Mouse (Mus musculus): Measurements from ENCODE around the gene Aurkb.
"Not testable (repeated sequence)": the region's sequence is repeated elsewhere in the genome, so short reads cannot be mapped to it uniquely, and the experiment has no call there.

The Aurkb gene

DNA sequence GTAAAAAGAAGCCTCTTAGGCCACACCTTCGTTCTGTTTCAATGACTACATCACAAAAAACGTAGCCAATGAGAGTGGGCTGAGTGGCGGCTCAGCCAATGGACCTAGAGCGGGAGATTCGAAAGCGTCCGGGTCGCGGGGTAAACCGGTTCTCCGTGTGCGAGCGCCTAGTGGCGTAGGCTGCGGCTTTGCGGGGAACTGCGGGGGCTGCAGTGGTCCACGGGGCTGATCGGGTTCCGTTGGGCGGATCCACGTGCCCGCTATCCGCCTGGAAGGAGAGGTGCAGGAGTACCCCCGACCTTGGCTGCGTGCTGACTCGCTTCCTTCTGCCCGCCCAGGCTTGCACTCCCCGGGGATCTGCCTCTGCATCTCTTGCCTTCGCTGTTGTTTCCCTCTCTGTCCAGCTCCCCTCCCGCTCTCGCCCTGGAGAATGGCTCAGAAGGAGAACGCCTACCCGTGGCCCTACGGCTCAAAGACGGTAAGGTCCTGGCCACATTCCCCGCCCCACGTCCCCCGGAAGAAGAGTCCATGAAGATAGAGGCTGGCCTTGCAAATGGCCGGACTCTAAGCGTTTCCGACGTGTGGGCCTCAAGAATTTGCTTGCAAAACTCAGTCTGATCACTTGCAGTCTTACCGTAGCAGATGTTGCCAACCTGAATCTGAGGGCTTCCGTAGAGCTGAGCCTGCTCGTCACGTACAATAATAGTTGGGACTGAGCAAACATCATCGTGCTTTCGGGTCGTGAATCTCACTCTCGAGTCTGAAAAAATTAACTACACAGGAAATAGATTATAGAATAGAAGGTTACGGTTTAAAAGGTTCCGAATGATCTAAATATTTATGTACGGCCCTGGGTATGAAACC lies at the start of gene Aurkb:
TSS of gene Aurkb (plus strand) at position 117 of the 864 bp plus-strand sequence.
- in situ Hi-C loops (cut with MboI; ENCODE audit: low sequenced_read_pairs), result no loop called here

DNA sequence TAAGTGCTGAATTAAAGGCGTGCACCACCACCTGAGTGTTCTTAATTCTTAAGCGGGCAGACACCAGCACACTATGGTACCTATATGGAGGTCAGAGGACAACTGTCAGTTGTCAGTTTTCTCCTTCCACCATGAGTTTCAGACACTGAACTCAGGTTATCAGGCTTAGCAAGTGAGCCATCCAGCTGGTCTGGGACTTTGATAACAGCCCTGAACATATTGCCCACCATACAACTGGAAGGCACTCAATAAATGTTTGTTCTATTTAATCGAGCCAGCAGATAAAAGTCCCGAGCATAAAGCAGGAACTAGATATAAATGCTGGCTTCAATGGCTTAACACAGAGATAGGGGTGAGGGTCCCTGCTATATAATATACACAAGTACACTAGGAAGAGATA lies 48.4 kb upstream of the Aurkb start:
- in situ Hi-C loops (cut with MboI; ENCODE audit: low sequenced_read_pairs), result no loop called here

DNA sequence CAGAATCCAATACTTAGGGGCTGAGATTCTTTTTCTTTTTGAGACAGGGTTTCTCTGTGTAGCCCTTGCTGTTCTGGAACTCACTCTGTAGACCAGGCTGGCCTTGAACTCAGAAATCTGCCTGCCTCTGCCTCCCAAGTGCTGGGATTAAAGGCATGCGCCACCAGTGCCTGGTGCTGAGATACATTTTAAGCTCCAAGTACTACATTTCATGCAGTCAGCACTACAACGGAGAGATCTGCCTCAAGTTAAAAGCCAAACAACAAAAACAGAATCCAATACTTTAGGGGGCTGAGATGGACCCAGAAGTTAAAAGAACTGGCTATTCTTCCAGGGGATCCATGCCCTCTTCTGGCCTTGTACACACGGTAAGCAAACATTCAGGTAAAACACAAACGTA lies 42.7 kb upstream of the Aurkb start:
- in situ Hi-C loops (cut with MboI; ENCODE audit: low sequenced_read_pairs), result not testable (repeated sequence)

GRCm38 (mm10) chr11:69003592-69003991 lies 41.9 kb upstream of the Aurkb start:
- in situ Hi-C loops (cut with MboI; ENCODE audit: low sequenced_read_pairs), result no loop called here

DNA sequence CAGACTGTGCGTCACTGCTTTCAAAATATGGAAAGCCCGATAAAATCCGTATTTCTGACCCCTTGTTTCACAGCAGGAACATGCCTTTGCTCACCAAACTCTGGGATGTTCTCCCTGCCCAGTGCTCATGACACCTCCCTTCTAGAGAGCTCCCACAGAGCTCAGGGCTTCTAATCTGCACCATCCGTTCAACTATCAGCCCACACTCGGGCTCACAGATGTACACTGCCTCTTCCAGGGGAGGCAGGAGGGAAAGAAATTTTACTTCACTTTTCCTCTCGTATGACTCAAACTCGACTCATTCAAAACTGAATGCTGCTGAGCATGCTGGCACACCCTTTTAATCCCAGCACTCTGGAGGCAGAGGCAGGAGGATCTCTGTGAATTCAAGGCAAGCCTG lies 40.3 kb upstream of the Aurkb start:
- in situ Hi-C loops (cut with MboI; ENCODE audit: low sequenced_read_pairs), result no loop called here

- in situ Hi-C loops (cut with MboI; ENCODE audit: low sequenced_read_pairs), result not testable (repeated sequence)
These were observed 38.9 kb upstream of the Aurkb start for GRCm38 (mm10) chr11:69006575-69006974.

DNA sequence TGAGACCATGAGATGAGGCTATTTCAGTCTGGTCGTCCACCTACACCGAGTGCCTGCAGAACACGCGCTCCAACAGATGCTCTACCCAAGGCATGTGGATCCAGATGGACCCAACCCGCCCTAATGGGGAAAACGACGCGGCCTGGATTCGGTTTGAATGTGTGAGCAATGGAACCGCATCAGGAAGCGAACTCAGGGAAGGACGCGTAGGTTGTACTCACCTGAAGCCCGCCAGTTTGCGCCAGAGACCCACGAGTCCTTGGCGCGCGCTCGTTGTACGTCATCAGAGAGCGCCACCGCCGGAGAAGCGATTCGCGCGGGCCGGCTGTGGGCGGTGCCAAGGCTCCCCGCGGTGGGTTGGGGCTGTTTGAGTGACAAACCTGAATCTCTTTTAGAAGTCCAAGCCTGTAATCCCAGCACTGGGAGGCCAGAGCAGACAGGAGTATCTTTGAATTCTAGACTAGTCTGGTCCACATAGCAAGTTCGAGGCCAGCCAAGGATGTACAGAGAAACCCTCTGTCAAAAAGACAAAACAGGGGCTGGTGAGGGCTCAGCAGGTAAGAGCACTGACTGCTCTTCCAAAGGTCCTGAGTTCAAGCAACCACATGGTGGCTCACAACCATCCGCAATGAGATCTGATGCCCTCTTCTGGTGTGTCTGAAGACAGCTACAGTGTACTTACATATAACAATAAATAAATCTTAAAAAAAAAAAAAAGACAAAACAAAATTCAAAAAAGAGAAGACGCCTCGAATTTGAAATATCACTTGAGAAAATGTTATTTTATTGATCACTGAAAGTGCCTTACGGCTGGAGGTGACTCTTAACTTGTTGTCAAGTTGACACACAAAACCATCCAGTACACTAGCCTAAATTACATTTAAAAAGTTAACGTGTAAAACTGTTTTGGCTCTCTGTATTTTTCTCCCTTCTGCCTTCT lies 37.0 kb upstream of the Aurkb start, which contains the start of gene Pfas:
TSS of gene Pfas (minus strand) at position 279 of the 940 bp plus-strand sequence.
- in situ Hi-C loops (cut with MboI; ENCODE audit: low sequenced_read_pairs), result no loop called here

GRCm38 (mm10) chr11:69009508-69009907 lies 35.9 kb upstream of the Aurkb start:
- in situ Hi-C loops (cut with MboI; ENCODE audit: low sequenced_read_pairs), result no loop called here

DNA sequence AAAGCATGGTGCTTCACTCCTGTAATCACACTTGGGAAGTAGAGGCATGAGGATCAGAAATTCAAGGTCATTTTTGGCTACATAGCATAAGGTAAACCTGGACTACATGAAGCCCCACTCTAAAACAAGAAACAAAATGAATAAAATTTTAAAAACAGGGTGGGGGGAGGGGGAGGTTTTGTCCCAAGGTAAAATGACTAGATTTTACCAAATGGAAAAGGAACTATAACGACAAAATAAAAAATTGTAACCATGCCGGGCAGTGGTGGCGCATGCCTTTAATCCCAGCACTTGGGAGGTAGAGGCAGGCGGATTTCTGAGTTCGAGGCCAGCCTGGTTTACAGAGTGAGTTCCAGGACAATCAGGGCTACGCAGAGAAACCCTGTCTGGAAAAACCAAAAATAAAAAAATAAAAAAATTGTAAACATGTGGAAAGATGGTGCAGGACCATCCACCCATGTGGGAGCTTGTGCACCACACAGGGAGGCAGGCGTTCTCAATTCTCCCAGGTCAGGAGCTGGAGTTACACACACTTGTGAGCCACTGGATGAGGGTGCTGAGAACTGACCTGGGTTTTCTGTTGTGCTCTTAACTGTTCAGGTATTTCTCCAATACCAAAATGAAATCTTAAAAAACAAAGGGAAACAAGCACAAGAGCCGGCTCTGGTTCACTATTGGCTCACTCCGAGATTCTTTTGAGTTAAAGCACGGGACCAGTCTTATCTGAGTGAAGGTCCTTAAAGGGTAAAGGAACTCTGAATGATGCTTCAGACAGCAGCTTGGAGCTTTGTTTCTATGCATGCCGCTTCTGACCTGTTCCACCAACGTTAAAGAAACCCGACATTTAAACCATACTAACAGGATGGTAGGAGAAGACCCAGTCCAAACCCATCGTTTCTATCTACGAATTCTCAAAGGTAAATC lies 34.8 kb upstream of the Aurkb start:
- in situ Hi-C loops (cut with MboI; ENCODE audit: low sequenced_read_pairs), result no loop called here

DNA sequence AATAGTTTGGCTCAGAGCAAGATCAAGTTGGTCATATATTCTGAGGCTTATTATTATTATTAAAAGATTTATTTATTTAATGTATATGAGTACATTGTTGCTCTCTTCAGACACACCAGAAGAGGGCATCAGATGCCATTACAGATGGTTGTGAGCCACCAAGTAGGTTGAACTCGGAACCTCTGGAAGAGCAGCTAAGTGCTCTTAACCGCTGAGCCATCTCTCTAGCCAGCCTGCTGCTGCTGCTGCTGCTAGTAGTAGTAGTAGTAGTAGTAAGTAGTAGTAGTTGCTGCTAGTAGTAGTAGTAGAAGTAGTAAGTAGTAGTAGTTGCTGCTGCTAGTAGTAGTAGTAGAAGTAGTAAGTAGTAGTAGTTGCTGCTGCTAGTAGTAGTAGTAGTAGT lies 34.0 kb upstream of the Aurkb start:
- in situ Hi-C loops (cut with MboI; ENCODE audit: low sequenced_read_pairs), result not testable (repeated sequence)

GRCm38 (mm10) chr11:69012071-69012601 lies 33.3 kb upstream of the Aurkb start:
- in situ Hi-C loops (cut with MboI; ENCODE audit: low sequenced_read_pairs), result no loop called here

DNA sequence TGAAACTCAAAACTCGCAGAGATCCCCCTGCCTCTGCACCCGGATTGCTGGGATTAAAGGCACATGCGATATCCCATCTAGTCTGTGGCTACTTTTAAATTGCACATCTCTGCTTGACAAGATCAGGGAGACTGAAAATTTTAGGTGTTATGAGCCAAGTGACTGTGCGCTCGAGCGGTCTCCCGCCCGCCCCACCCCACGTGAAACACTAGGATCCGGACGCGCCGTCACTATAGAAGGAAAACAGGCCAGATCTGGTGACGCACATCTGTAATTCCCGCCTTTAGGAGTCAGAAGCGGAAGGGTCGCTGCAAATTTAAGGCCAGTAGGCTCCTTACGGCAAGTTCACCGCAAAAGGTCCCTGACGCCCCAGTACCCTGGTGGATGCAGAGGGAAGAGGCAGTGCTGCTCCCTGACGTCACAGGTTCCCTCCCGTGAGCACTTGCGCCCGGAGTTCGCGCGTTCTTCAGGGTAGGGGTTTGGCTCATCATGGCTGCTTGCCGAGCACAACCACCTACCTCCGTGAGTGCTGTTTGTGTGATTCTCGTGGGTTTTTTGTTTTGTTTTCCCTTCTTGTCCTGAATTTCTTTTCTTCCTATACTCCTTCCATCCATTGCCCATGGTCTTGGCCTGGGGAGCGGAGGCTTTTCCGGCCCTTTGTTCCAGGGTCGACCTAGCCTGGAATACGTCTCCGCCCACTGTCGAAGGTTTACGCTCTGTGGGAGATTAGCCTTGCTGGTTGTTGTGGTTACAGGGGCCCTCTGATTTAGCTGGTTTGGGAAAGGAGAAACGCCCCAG lies 29.6 kb upstream of the Aurkb start, which contains the start of gene Ctc1:
TSS of gene Ctc1 (plus strand) at position 268 of the 798 bp plus-strand sequence.
- in situ Hi-C loops (cut with MboI; ENCODE audit: low sequenced_read_pairs), result no loop called here

GRCm38 (mm10) chr11:69016755-69017154 lies 28.7 kb upstream of the Aurkb start:
- in situ Hi-C loops (cut with MboI; ENCODE audit: low sequenced_read_pairs), result no loop called here

GRCm38 (mm10) chr11:69020691-69021090 lies 24.8 kb upstream of the Aurkb start:
- in situ Hi-C loops (cut with MboI; ENCODE audit: low sequenced_read_pairs), result no loop called here

- in situ Hi-C loops (cut with MboI; ENCODE audit: low sequenced_read_pairs), result no loop called here
These were observed 18.9 kb upstream of the Aurkb start for GRCm38 (mm10) chr11:69026562-69026961.

DNA sequence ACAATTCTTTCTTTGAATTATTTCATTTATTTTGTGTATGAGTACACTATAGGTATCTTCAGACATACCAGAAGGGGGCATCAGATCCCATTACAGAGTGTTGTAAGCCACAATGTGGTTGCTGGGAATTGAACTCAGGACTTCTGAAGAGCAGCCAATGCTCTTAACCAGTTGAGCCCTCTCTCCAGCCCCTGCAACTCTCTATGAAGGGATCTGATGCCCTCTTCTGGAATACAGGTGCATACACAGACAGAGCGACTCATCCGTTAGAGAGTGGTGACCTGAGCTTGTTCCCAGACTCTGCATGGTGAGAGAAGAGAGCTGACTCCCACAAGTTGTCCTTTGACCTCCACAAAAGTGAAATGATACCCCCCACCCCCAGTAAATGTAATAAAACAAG lies 16.6 kb upstream of the Aurkb start:
- in situ Hi-C loops (cut with MboI; ENCODE audit: low sequenced_read_pairs), result no loop called here

GRCm38 (mm10) chr11:69033552-69033951 lies 11.9 kb upstream of the Aurkb start:
- in situ Hi-C loops (cut with MboI; ENCODE audit: low sequenced_read_pairs), result no loop called here

GRCm38 (mm10) chr11:69034585-69034984 lies 10.9 kb upstream of the Aurkb start:
- in situ Hi-C loops (cut with MboI; ENCODE audit: low sequenced_read_pairs), result no loop called here

- in situ Hi-C loops (cut with MboI; ENCODE audit: low sequenced_read_pairs), result no loop called here
These were observed 10.0 kb upstream of the Aurkb start for GRCm38 (mm10) chr11:69035411-69035810.
